Mouse (Mus musculus) brown adipose tissue, adult 24 weeks (tissue): ENCODE measurements around the gene Cldn14. TPM values are rescaled to one million over a fixed set of nuclear protein-coding genes. Genes with fewer than 3 reads are reported as not detected.

Experiments
- H3K27ac ChIP-seq: fragments of 200-500 bp; replicated peaks from 2 replicates; pipeline ENCODE4 v1.5.1; 2012; ENCODE audit warnings: low read depth, mild to moderate bottlenecking, low read length
- H3K4me1 ChIP-seq: fragments of 200-500 bp; 2 replicates; pipeline ENCODE4 v1.6.1; 2012; ENCODE audit warnings: low read length, mixed read lengths; ENCODE audit not compliant: control insufficient read depth, insufficient read depth, insufficient read length
- H3K4me3 ChIP-seq: fragments of 200-500 bp; 2 replicates; pipeline ENCODE4 v1.5.1; 2012; ENCODE audit warnings: low read depth, mild to moderate bottlenecking, low read length, moderate library complexity; ENCODE audit not compliant: insufficient read depth
- polyA plus RNA-seq: library from polyadenylated mRNA; stranded (reverse); fragments of >200 nt; gene quantifications from 2 replicates; pipeline ENCODE4 v1.2.4, GENCODE M21; 2012; ENCODE audit not compliant: missing spikeins, insufficient read depth, insufficient read length

Cldn14 gene
- polyA plus RNA-seq, 1 experiment = not detected

- Histone ChIP-seq H3K4me3 (peak overlapping the region; percentile 70), H3K4me1 (no peaks in the 10 kb centered on the region), H3K27ac (no peak overlapping the region)
Measured at GRCm38 (mm10) chr16:93884722-93885113, 123.9 kb downstream of the Cldn14 start.

DNA sequence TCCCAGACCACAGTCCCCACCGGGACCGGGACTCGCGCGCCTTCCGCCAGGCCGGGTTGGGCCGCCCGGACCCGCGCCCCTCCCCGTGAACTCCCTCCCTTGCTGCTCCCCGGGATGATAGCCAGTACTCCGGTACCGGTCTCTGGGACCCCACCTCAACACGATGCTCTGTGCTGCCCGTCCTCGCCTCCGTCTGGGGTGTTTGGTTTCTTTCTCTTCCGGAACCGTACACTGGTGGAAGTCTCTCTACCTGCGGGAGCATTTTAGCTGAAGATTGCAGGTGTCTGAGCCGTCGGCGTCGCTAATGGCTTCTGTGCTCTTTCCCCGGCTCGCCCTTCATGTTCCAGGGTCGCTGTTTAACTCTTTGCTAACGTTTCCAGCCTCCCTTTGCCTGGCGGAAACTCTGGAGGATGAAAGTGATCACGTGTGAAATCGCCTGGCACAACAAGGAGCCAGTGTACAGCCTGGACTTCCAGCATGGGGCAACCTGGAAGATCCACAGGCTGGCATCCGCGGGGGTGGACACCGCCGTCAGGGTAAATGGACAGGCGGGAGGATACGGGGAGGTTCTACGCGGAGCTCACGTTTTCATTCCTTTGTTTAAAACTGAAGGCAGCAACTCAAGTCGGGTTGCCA, 124.4 kb downstream of the Cldn14 start:
- no peak overlapping the region for H3K27ac ChIP-seq
- peak overlapping the region; percentile 70 for H3K4me3 ChIP-seq
- H3K4me1 ChIP-seq = no peaks in the 10 kb centered on the region

GRCm38 (mm10) chr16:93883423-93884085, 125.1 kb downstream of the Cldn14 start, which contains the start of gene Chaf1b:
Gene Chaf1b (plus strand): TSS chr16:93883901.
- Histone ChIP-seq H3K27ac (no peak within 1 kb of the TSS), H3K4me1 (no peaks in the 10 kb centered on the region)

GRCm38 (mm10) chr16:93877612-93878380, 130.8 kb downstream of the Cldn14 start:
- no peaks in the 10 kb centered on the region for H3K4me1 ChIP-seq

More at GRCm38 (mm10) chr16:93883423-93884085, 125.1 kb downstream of the Cldn14 start, which contains the start of gene Chaf1b:
- peak within 1 kb of the TSS; percentile 70 for H3K4me3 ChIP-seq

GRCm38 (mm10) chr16:93874841-93875240, 133.8 kb downstream of the Cldn14 start:
- Histone ChIP-seq H3K4me3 (no peak overlapping the region), H3K4me1 (no peaks in the 10 kb centered on the region), H3K27ac (no peak overlapping the region)

More at GRCm38 (mm10) chr16:93877612-93878380, 130.8 kb downstream of the Cldn14 start:
- no peak overlapping the region for H3K4me3 ChIP-seq
- no peak overlapping the region for H3K27ac ChIP-seq

Other genes starting within 250 kb of the Cldn14 start
- gene Morc3, start 176.7 kb downstream of the Cldn14 start, polyA plus RNA-seq = 9.4 and 9.7 TPM in 2 replicates
- not detected in 2 replicates for gene Chaf1b, start 124.9 kb downstream of the Cldn14 start, polyA plus RNA-seq
- gene Sim2, start 76.1 kb upstream of the Cldn14 start, polyA plus RNA-seq = 0.52 and 0.96 TPM in 2 replicates